Mouse (Mus musculus) bone marrow macrophage, adult 2 months (primary cell): ENCODE data around the gene Morn3. TPM values are rescaled to one million over a fixed set of nuclear protein-coding genes. Genes with fewer than 3 reads are reported as not detected.

Experiments used
- H3K27ac ChIP-seq: 2 replicates; pipeline ENCODE4 v1.5.1; 2012; ENCODE audit warnings: low read depth, low read length; ENCODE audit not compliant: insufficient read depth
- H3K4me1 ChIP-seq: 2 replicates; pipeline ENCODE4 v1.6.1; 2012; ENCODE audit warnings: low read length; ENCODE audit not compliant: control insufficient read depth, insufficient read depth
- H3K4me3 ChIP-seq: 2 replicates; pipeline ENCODE4 v1.5.1; 2012; ENCODE audit warnings: mild to moderate bottlenecking, low read length, moderate library complexity; ENCODE audit not compliant: insufficient read depth
- CTCF ChIP-seq: IDR thresholded peaks from 2 replicates; pipeline ENCODE4 v1.5.1; 2012; ENCODE audit warnings: low read depth, mild to moderate bottlenecking, low read length, moderate library complexity
- POLR2A ChIP-seq: IDR thresholded peaks from 2 replicates; pipeline ENCODE4 v1.6.1; 2012; ENCODE audit warnings: mild to moderate bottlenecking, low read depth, low read length, borderline replicate concordance
- polyA plus RNA-seq: library from polyadenylated mRNA; stranded (reverse); fragments of >200 nt; gene quantifications from 2 replicates; pipeline ENCODE4 v1.2.4, GENCODE M21; 2012; ENCODE audit not compliant: missing spikeins, insufficient read depth, insufficient read length

Morn3 gene
- polyA plus RNA-seq, 1 experiment, result not detected

DNA sequence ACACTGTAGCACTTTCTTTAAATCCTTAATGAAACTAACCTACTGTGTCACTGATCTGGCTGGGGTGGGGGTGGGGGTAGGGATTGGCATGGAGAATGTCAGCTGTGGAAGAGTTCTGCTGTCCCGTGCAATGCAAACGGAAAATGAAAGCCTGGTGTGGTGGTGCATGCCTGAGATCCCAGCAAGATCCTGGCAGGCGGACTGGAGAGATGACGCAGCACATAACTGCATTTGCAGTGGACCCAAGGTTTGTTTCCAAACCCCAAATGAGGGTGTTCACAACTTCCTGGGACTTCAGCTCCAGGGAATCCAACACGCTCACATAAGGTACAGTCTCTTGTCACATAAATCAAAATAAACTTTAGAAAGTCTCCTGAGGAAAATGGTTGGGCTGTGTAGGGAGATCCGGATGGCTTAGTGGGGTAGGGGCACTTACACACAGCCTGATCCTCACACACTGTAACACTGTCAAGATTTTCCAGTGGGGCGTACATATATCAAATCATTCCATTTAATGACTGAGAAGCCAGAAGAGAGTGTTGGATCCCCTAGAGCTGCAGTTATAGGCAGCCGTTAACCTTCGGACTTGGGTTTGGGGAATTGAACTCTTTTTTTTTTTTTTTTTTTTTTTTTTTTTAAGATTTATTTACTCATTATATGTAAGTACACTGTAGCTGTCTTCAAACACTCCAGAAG, 14.0 kb upstream of the Morn3 start:
- no peak overlapping the region for H3K27ac ChIP-seq
- H3K4me1 ChIP-seq, result peaks cover 22% of the 10 kb centered on the region
- TF ChIP-seq POLR2A (no peak), CTCF (no peak)
- no peak overlapping the region for H3K4me3 ChIP-seq

DNA sequence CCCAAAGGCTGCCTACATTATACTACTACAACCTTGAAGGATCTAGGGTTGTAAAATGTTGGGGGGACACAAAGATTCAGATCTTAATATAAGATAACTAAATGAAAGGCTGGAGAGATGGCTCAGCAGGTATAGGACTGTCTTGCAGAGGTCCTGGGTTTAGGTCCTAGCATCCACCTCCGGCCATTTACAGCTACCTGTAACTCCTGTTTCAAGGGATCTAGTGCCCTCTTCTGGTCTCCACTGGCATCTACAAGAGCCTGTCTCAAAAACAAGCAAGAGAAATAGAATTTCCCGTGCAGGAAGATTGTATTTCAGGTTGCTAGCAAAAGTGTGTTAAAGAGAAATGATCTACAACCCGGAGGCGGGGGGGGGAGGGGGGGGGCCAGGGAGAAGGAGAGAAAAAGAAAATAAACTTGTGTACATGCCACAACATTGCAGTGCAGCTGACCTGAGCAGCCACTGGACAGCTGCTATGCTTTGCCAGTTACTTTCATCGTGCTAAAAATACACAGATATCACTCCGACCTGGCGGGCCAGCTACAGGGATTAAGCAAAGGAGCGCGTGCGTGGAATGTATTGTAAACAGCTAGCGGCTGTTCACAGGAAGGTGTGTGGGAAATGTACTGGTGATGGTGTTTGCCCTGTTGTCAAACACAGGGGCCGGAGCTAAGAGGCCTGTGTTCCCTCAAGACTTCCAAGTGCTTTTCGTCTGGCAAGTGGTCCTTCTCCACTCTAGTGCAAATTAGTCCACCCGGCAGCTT, 13.1 kb upstream of the Morn3 start:
- peaks cover 22% of the 10 kb centered on the region for H3K4me1 ChIP-seq
- no peak overlapping the region for H3K4me3 ChIP-seq
- TF ChIP-seq CTCF (peak; percentile 51), POLR2A (no peak)
- H3K27ac ChIP-seq, result no peak overlapping the region

DNA sequence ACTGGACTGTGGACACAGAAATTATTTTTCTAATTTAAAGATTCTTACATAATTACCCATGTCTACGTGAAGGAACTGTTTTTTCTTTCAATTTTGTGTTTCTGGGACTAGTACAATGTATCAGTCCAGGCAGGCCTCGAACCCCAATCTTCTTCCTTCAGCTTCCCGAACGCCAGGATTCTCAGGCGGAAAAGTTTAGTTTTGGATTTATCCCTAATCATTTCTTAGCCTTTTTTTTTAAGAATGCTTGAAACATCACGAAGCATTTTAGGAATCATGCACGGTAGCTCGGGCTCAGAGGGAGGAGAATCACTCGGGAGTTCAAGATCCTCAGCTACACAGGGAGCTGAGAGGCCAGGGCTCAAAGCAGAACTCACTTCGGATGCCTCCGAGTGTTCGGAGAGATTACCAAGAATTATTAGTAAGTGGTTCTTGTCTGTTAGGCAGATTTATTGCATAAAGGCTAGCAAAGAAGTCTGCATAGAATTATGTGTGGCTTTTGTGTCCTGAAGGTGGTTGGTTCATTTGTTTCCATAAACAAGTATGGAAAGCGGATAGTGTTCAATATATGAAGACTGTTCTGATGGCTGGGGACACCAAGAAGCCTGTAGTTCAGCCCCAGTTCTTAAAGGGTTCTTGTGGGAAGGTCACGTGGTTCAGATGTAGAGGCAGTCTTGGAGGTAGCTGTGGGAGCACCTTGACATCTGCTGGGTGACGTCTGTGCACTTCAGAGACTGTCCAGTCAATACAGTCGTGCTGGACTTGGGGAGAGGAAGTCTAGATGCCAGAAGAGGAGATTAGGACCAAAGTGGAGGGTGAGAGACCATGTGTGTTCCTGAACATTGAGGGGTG, 11.7 kb upstream of the Morn3 start:
- TF ChIP-seq POLR2A, result no peak
- no peak for TF ChIP-seq CTCF
- H3K27ac ChIP-seq, result peak overlapping the region; percentile 78
- peaks cover 22% of the 10 kb centered on the region for H3K4me1 ChIP-seq
- peak overlapping the region; percentile 50 for H3K4me3 ChIP-seq

GRCm38 (mm10) chr5:123057366-123058250, 10.8 kb upstream of the Morn3 start:
- H3K4me3 ChIP-seq, result peak overlapping the region; percentile 50
- H3K4me1 ChIP-seq, result peaks cover 22% of the 10 kb centered on the region
- no peak for TF ChIP-seq CTCF
- peak overlapping the region; percentile 78 for H3K27ac ChIP-seq

- Histone ChIP-seq H3K27ac (no peak overlapping the region), H3K4me3 (no peak overlapping the region), H3K4me1 (no peaks in the 10 kb centered on the region)
- TF ChIP-seq POLR2A (no peak), CTCF (no peak)
Measured at GRCm38 (mm10) chr5:123051736-123052135, 4.9 kb upstream of the Morn3 start.

DNA sequence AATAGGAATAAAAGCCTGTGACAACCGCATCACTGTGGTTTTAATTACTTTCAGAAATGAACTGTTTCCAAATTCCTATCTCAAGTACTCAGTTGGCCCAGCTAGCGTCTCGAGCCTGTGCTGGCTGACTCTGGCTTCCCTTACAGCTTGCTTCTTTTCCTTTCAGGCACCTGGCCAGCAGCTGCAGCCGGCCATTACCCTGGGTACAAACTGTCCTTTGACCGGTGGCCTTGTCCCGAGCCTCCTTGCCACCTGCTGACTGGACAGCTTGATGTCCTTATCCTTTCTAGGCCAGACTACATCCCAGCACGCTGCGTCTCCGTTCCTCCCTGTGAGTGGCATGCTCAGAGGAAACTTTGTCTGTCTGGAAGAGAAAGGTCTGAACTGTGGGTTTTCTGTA, 4.1 kb upstream of the Morn3 start:
- Histone ChIP-seq H3K4me3 (no peak overlapping the region), H3K4me1 (no peaks in the 10 kb centered on the region), H3K27ac (no peak overlapping the region)
- TF ChIP-seq POLR2A (no peak), CTCF (no peak)

GRCm38 (mm10) chr5:123049271-123049670, 2.5 kb upstream of the Morn3 start:
- Histone ChIP-seq H3K4me1 (no peaks in the 10 kb centered on the region), H3K27ac (no peak overlapping the region), H3K4me3 (no peak overlapping the region)
- TF ChIP-seq POLR2A, result no peak
- TF ChIP-seq CTCF, result no peak

DNA sequence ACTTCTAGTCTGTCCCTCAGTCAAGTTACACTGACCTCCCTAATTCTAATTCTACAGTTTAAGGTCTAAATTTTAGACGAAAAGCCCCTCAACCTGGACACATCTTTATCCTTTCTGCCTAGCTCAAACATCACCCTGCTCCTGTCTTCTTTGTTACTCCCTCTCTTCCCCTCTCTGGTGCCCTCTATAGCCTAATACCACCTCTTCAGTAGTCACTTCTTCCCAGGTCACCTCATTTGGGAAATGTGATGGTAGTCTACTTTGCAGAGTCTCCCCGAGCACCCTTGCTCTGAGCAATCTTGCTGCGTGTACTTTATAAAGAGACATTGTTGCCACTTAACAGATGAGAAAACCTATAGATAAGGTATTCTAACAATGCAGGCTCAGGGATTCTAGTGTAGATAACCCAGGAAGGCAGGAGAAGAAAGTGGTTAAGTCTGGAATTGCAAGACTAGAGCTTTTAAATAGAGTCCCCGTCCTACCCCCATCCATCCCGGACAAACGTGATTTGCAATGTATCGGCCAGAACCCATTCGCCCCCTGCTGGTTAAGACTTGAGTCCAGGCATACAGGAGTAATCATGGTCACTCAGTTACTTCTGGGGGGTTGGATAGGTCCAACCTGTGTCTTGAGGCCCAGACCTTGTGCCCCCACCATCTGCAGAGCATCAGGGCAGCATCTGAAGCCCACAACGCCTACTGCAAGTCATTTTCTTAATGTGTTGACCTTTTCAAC, 1.1 kb downstream of the Morn3 start:
- Histone ChIP-seq H3K27ac (no peak overlapping the region), H3K4me3 (no peak overlapping the region), H3K4me1 (peaks cover 3% of the 10 kb centered on the region)
- TF ChIP-seq CTCF (peak; percentile 69), POLR2A (no peak)
